Mouse (Mus musculus) layer of hippocampus, adult 9-11 months (tissue): Measurements from ENCODE around the gene Magi1.
A peak's percentile ranks its signal among the peaks of the same experiment; 100 is the strongest.

Source experiments
- DNase-seq: peaks from one replicate; pipeline ENCODE4 v3.0.0; 2022

Magi1 gene

DNA sequence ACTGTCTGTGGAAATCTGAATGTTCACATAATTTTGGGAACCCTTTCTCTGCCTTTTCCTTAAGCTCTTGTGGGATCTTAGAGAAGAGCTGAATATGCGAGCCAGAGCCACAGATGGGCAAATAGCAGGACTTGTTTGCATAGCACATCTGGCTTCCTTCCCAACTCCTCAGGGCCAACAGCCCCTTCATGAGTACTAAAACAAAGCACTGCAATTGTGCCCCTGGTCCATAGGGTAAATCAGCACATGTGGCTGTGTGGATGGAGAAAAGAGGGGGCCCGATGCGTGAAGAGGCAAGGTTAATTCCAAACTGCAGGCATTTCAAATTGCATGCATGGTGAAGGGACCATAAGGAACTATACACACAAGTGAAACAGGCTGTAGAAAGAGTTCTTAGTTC, 180.1 kb downstream of the Magi1 start:
- no peak for DNase-seq

DNA sequence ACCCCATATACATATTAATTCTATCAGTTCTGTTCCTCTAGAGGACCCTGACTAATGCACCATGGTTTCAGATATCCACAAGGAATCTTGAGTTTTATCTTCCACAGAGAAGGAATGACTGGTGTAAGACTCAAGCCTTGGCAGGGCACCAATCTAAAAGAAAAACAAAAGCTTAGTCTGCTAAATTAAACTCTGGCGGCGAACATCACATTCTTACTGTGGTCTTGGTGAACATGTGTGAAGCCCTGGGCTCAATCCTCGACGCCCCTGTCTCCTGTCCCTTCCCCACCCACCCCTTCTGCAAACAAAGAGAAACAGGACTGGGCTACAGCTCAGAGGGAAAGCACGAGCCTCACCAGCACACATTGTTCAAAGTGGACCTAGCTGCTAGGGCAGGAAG, 182.5 kb downstream of the Magi1 start:
- DNase-seq = no peak

DNA sequence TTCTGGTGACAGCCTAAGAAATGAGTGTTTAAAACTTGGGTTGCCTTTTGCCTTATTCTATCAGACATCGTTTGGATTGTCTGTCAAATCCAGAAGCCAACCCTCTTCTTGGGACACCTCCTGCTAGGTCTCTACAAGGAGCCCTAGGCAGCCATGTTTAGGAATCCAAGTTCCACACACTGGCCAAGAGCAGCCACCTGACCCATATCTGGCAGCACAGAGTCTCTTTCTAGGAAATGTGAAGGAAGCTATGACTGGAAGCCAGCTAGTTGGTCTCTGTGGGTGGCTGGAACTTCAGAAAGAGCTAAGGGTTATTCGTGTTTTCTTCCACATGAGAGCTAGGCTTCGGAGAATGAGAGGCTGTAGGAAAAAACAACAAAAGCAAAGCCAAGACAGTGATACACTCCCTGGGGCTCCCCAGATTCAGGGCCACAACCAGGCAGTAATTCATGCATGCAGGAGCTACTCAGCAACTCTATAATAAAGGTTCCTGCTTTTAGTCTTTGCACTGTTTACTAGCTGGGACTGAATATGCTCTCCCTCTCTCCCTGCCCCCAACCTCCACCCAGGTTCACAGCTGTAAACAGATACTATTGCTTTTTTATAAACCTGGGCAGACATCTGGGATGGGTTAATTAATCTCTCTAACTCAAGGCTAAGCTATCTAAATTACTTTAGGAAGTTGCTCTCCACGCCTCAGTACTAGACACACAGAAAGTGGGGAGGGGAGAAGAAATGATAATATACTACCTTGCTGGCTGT, 188.6 kb downstream of the Magi1 start:
- DNase-seq = no peak

DNA sequence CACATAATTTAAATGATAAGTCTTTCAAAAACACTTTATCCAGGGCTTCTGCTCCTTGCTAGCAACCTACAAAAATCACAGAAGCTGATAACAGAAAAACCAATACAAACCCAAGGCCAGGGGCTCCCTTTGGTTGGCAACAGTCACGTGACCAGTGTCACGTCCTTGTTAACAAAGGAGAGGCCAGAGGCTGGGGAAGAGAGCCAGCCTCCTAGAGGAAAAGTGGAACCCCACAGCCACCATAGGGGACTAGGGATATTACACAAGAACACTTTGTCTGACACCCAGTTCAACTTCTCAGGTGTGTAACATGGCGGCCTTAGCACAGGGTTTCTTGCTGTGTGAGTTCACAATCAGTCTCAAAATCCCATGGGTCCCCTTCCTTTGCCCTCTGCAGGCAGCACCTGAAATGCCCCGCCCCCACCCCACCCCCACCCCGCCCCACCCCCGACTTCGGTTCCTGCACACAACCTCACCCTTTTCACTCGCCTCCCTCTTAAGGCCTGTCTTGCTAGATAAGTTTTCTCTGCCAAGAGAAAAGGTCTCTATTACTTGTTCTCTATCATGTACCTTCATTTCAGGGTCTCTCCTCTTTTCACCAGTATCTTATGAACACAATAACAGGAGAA, 190.6 kb downstream of the Magi1 start:
- no peak for DNase-seq

DNA sequence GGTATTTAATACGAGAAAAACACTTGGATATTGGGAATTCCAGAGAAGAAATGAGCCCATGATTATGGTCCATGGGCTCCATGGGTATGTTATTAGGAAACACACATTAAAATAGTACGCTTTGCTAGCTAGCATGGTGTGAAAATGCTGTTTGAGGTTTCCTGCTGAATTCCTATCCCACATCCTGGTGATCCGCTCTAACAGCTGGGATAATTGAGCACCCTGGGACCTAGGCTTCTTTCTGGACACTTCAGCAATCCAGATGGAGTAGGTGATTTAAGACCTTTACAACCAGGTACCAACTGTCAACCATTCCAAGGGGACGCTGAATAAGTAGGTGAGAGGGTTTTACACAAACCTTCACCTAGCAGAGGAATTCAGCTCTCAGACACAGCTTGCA, 191.2 kb downstream of the Magi1 start:
- DNase-seq = no peak

DNA sequence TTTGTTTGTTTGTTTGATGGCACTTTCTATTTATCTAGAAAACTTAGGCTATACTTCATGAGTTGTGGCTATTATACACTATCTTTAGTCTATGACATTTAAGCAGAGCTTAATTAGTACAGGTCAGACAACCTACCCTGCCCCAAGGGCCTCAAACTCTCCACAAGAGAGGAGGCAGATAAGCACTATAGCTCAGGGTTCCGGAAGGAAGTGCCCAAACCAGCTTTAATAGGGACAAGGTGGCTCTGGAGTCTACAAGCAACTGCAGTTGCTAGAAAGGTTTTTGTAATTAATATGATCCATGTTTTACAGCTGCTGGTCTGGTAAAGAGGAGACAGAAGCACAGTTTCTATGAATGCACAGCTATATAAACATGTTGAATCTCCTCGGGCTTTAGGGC, 196.9 kb downstream of the Magi1 start:
- no peak for DNase-seq

DNA sequence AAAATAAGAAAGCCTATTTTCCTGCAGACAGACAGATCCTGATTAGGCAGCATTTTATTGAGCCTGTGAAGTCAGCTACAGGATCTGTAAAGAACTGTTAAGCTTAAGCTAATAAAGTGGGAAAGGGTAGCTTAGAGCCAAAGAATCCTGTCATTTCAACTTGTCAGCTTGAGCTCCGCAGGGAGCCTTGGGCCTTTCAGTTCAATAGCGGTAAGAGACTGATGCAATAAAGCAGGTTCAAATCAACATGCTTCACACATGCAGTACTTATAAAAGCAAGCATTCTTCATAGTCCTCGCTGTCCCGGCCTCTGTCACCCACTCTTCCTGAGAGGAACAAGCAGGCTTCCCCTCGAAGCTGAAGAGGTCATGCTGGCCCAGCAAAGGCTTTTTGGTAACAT, 199.0 kb downstream of the Magi1 start:
- DNase-seq = no peak

DNA sequence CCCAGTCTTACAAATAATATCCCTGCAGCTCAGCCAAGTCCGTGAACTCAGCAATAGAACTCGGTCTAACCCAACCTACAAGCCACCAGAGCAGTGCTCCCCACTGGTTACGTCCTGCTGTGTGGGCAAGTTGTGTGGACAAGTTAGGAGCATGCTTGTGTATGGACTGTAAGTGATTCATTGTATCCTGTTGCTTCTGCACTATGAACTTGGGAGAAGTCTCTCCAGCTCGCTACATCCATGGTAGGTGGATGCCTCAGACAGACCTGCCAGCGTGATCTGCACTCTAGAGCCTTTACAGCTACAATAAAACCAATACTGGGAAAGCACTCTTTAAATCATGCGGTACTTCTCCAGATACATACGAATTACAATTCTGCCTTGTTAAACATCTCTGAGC, 200.3 kb downstream of the Magi1 start:
- no peak for DNase-seq

DNA sequence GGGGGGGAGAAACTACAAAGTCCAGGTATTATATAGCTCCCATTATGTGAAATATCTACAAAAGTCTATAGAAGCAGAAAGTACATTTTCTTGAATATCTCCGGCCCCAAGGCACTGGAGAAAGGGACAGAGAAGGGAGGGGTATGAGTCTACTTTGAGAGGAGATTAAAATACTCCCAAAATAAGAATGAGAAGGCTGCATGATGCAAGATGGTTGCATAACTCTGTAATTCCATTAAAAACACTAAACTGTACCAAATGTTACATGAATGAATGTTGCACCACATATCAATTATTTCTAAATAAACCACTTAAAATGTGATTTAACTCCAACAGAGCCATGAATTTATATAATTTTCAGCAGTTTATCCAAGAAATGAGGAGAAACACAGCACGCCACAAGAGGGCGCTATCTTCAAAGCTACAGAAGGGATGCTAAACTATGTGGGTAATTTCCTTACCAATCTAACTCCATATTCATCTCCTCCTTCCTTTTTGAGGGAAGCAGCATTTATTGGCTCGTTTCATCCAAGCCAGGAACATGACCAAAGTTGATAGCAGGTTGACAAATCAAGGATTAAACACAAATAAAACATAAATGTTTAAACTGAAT, 202.7 kb downstream of the Magi1 start:
- DNase-seq = peak; percentile 77

DNA sequence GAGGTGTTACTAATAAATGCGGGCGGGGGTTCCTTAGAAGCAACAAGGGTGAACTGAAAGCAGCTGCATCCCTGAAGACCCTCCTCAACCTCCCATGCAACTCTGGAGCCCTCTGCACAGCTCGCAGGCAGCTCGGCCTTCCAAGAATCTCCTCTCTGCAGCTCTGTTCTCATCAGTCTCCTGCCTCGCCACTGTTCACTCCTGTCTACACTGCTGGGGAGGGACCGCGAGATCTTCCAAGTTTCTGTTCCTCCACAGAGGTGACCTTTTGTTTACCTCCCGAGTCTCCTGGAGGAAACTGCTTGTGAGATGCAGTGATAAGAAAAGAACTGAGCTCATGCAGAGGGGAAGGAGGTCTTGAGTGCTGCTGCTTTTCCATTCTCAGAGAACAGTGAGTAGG, 204.8 kb downstream of the Magi1 start:
- DNase-seq = no peak

DNA sequence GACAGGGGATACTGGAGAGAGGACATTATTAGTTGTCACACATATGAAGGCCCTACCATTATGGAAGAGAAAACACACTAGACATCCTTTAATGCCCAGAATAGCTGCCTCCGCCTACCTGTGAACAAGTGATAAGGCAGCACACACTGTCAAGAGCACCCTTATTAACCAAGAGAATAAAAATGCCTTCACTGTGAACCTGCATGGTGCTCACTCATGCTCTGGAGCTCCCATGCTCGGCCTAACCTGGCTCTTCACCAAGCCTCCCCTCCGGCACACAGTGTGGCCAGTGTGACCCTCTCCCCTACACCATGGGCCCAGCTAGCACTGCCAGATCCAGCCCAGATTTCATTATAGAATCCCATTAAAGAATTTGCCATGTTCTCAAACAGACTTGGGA, 206.7 kb downstream of the Magi1 start:
- DNase-seq = no peak

DNA sequence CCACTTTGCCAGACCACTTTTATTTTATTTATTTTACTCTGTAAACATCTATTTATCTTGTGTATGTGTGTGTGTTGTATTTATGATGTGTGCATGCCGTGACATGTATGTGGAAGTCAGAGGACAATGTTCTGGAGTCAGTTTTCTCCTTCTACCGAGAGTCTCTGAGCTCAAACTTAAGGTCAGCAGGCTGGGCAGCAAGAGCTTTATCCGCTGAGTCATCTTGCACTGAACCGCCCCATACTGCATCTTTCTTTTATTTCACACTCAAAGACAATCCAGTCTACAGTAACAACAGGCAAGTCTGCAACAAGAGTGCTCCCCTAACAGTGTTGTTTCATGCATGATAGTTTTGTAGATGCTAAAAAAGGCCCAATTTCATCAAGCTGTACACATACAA, 207.7 kb downstream of the Magi1 start:
- no peak for DNase-seq

DNA sequence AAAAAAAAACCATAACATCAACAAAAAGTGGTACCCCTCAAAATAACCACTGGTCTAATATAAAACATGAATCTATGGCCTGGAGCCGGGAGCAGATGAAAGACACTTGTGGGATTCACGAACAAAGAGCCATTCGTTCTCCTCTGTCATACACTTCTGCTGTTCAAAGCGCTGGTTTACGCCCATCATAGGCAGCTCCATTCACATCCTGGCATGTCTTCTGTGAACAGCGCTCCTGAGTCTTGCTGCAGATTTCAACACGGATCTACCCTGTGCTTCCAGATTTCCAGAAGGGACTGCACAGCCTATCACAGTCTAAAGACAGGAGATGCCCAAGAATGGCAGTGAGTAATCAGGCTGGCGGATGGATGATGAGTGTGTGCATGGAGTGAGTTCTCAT, 208.5 kb downstream of the Magi1 start:
- DNase-seq = peak; percentile 21

DNA sequence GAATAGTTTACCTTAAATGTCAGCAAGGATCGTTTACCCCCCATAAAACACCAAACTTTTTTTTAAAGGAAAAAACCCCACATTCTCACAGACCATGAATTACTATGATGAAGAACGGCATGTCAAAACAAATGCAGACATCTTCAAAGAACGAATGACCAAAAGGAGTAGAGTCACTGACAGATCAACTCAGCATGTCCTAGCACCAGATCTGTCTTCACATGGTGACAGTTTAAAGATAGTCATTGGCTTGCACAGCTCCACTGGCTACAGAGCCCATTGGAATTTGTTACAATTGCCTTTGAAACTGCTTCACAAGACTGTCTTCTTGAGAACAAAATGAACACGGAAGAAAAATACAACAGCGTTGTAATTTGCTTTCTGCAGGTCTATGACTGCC, 212.0 kb downstream of the Magi1 start:
- DNase-seq = no peak

DNA sequence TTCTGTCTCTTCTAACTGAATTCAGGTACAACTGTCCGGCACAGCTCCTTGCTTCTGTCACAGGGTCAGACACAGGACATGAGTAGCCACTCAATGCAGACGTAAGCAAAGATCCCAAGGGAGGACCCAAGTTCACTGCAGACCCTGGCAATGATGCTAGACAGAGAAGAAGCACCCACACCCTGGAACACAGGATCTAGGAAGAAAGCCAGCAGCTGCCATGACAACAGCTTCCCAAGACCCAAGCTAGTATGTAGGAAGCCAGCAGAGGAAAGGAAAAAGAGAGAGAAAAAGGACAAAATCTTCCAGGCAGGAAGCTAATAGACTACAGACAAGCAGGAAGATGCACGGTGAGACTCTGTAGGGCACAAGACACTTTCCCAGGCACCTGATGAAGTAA, 213.0 kb downstream of the Magi1 start:
- peak; percentile 37 for DNase-seq

DNA sequence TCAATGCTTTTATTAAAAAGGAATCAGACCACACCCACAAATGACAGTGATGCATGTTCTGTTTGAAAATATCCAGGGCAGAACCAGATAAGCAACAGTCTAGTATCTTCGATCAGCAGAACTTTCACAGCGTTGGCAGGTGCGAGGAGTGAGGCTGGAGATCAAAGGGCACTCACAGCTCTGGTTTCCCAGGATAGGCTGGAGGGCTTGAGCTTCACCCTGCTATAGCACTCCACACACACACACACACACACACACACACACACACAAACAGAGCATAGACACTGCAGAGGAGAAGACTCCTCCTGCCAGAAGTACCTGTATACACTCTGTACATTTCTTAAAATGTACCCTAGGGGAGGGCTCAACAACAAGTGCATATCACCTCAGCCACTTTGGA, 214.3 kb downstream of the Magi1 start:
- no peak for DNase-seq

DNA sequence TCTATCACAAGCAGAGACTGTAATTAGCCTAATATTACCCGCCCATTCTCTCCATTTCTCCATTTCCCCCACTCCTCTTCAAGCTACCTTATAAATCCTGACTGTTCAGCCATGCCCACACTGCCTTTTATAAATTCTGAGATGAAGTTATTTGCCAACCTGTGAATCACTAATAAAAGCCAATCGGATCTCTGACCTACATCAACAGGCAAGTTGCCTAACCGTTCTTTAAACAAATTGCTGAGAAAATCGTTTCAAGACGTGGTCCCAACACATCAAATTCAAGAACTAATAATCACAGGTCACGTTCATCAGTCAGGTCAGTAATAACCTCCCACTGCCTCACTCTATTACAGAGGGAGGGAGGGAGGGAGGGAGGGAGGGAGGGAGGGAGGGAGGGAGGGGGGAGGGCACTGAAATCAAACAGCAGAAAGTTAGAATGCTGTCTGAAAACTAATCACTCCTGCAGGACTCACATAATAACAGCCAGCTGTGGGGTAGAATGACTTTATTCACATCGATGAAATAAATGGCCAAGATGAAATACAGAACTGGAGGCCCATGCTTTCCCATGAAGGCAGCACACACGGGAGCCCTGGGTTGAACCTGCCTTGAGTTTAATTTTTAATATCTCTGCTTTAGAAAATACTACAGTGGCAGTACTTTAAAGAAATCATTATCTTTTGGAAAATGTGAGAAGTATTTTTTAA, 215.8 kb downstream of the Magi1 start:
- no peak for DNase-seq

DNA sequence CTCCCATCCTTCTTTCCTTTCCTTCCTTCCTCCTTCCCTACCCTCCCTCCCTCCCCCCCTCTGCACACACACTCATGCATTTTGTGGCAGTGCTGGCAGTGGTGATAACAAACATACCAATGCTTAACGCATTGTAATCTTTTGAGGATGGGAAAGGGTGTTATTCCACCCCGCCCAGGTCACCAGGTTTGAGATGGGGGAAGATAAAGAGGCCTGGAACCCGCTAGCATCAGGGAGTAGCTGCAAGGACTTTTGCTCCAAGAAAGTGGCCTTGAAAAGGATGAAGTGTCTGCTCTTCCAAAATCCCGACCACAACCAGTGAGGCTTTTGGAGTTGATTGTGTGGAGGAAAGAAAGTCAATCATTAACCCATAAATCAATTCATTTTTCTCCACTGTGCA, 218.9 kb downstream of the Magi1 start:
- no peak for DNase-seq

DNA sequence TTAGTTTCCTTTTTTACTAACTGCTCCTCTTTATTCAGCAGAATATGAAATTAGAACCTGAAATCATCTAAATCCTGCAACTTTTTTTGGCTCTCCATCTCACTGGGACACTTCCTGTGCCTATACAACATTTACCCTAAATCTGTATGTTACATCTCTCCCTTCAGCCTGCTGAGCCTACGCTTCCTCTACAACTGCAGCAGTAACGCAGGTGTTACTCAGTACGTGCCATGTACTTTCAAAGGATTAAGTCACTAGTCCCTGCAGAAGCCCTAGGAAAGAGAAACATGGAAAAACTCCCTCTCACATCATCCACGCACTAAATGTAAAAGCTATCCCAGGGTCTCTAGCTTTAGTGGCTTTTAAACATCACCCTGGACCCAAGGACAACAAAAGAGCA, 220.2 kb downstream of the Magi1 start:
- no peak for DNase-seq

DNA sequence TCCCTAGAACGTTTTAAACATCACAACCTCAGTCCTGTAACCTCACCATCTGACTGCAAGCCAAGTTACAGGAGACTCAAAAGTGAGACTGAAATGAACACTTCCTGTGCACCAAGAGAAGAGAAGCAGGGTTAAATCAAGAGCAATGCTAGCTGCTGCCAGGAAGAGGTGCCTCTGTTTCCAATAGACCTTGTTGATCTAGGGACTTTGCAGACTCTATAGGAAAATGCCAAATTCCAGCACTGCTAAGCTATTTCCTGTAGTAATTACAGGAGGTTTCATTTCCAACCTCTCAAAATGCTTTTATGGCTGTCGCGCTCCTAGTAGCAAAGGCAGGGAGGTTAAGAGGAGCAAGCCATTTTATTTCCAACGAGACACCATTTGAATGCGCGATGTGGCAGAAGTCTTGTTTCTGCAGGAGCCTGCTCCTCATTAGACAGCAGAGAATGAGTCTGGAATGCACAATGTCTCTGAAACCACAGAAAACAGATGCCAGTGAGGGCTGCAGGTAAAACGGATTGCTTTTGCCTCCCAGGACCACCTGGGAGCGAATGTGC, 222.2 kb downstream of the Magi1 start:
- no peak for DNase-seq

DNA sequence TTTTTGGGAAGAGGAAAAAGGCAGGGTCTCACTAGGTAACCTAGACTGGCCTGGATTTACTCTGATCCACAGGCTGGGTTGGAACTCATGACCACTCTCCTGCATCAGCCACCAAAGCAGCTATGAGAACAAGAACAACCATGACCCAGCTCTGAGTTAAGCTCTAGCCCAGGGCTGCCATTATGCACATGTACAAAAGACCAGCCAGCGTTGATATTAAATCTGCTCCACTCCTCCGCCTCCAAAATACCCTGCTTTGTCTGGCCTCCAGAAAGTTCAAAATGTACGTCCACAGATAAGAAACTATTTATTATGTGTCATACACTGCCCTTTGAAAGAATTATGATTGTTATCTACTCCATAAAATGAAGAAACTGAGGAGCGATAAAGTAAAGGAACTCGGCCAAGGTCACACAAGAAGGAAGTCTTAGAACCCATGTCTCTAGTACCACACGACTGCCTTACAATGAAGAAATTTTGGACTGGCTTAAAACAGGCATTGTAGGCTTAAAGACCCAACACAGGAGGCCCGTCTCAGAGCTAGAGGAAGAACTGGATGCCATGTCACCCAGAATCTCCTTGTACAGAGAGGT, 223.0 kb downstream of the Magi1 start:
- DNase-seq = no peak

DNA sequence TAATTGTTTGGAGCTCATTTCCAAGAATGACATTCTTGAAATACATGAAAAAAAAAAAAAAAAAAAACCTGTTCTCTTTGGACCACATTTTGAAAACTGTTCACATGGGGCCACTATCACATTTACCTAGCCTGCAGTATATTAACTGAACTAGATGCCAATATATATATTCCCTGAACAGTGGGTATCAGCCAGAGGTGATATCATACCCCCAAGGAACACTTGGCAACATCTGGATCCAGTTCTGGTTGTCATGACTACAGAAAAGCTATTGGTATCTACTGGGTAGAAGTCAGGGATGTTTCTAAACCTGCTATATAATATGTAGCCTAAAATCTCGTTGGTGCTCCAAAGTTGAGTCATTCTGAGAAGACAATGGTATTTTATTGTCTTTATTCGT, 224.6 kb downstream of the Magi1 start:
- DNase-seq = no peak

DNA sequence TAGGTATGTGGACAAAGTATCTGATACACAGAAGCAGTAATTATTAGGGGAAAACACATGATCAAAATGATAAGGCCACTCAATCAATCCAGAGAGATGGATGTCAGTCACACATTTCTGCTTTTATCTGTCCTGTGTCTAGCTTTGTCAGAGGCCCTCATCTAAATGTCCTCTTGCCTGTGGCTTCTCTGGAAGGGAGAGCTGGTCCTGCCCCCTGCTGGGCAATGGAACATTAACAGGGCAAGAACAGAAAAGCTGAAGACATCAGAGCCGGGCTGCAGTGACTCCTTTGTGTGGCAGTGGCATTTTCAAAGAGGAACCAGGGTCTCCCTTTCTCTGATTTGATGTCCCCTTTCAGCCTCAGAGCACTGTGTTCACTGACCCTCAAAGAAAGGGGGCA, 229.8 kb downstream of the Magi1 start:
- peak; percentile 40 for DNase-seq
